Mouse (Mus musculus): ENCODE results near the gene Cela3a.
"Not testable (repeated sequence)": the region's sequence is repeated elsewhere in the genome, so short reads cannot be mapped to it uniquely, and the experiment has no call there.

Cela3a gene

GRCm38 (mm10) chr4:137414936-137415335, 5.3 kb upstream of the Cela3a start:
- DNase-seq (ENCODE audit: low spot score in 2 of 2) = no peak

GRCm38 (mm10) chr4:137412185-137412709, 2.7 kb upstream of the Cela3a start:
- not testable (repeated sequence) for DNase-seq (ENCODE audit: low spot score in 2 of 2)

GRCm38 (mm10) chr4:137405571-137405970, 4.0 kb downstream of the Cela3a start:
- DNase-seq (ENCODE audit: low spot score in 2 of 2) = no peak

- no peak for DNase-seq (ENCODE audit: low spot score in 2 of 2)
These were observed 12.7 kb downstream of the Cela3a start for GRCm38 (mm10) chr4:137396641-137397525.

- no peak for DNase-seq (ENCODE audit: low spot score in 2 of 2)
These were observed 16.0 kb downstream of the Cela3a start for GRCm38 (mm10) chr4:137393378-137394135.

GRCm38 (mm10) chr4:137392874-137393273, 16.7 kb downstream of the Cela3a start:
- DNase-seq (ENCODE audit: low spot score in 2 of 2) = no peak

GRCm38 (mm10) chr4:137391287-137391686, 18.3 kb downstream of the Cela3a start:
- DNase-seq (ENCODE audit: low spot score in 2 of 2) = no peak

GRCm38 (mm10) chr4:137390196-137390595, 19.4 kb downstream of the Cela3a start:
- no peak for DNase-seq (ENCODE audit: low spot score in 2 of 2)

- no peak for DNase-seq (ENCODE audit: low spot score in 2 of 2)
These were observed 20.6 kb downstream of the Cela3a start for GRCm38 (mm10) chr4:137388983-137389382.

GRCm38 (mm10) chr4:137388059-137388794, 21.4 kb downstream of the Cela3a start:
- DNase-seq (ENCODE audit: low spot score in 2 of 2) = peak; percentile 79 to 91

GRCm38 (mm10) chr4:137387482-137388058, 22.0 kb downstream of the Cela3a start:
- no peak for DNase-seq (ENCODE audit: low spot score in 2 of 2)

- DNase-seq (ENCODE audit: low spot score in 2 of 2) = no peak
These were observed 28.6 kb downstream of the Cela3a start for GRCm38 (mm10) chr4:137380702-137381605.

GRCm38 (mm10) chr4:137379713-137380255, 29.8 kb downstream of the Cela3a start:
- DNase-seq (ENCODE audit: low spot score in 2 of 2) = no peak

- DNase-seq (ENCODE audit: low spot score in 2 of 2) = no peak
These were observed 30.5 kb downstream of the Cela3a start for GRCm38 (mm10) chr4:137379085-137379484.

GRCm38 (mm10) chr4:137377526-137378304, 31.9 kb downstream of the Cela3a start:
- DNase-seq (ENCODE audit: low spot score in 2 of 2) = no peak

- DNase-seq (ENCODE audit: low spot score in 2 of 2) = no peak
These were observed 32.8 kb downstream of the Cela3a start for GRCm38 (mm10) chr4:137376778-137377177.

- no peak for DNase-seq (ENCODE audit: low spot score in 2 of 2)
These were observed 34.0 kb downstream of the Cela3a start for GRCm38 (mm10) chr4:137375314-137376278.

- DNase-seq (ENCODE audit: low spot score in 2 of 2) = no peak
These were observed 35.9 kb downstream of the Cela3a start for GRCm38 (mm10) chr4:137373711-137374110.

All from right cerebral cortex, adult 2 months (tissue).